Mouse (Mus musculus) testis, adult 2 months (tissue): ENCODE data around the gene Snapc4.

Source experiments
- CTCF ChIP-seq: fragments of 200-500 bp; IDR thresholded peaks from 2 replicates; pipeline ENCODE4 v1.5.1; 2012; ENCODE audit warnings: low read depth, mild to moderate bottlenecking, inconsistent platforms, low read length, moderate library complexity; ENCODE audit not compliant: control insufficient read depth, insufficient read depth, insufficient replicate concordance
- POLR2A ChIP-seq: fragments of 200-500 bp; IDR thresholded peaks from 2 replicates; pipeline ENCODE4 v1.6.1; 2012; ENCODE audit warnings: low read depth, mild to moderate bottlenecking, inconsistent platforms, low read length, moderate library complexity; ENCODE audit not compliant: control insufficient read depth

GRCm38 (mm10) chr2:26329402-26329801 lies 51.1 kb downstream of the Snapc4 start:
- no peak for TF ChIP-seq CTCF
- TF ChIP-seq POLR2A = no peak
